Mouse (Mus musculus): Measurements from ENCODE around the gene Pet100.
A peak's percentile ranks its signal among the peaks of the same experiment; 100 is the strongest.

GRCm38 (mm10) chr8:3621199-3621970 is at the start of gene Pet100, which contains the start of gene Xab2:
- TF ChIP-seq CTCF (IDR thresholded peaks at IDR 0.05; ENCODE audit: low read depth), result no peak
- TF ChIP-seq EP300 (IDR thresholded peaks at IDR 0.05; ENCODE audit: low read depth), result peak; percentile 73; the same call in 1 of the 2 replicates

Data from liver, postnatal 0 days (tissue).